Mouse (Mus musculus) spleen, adult 10 weeks (tissue): ENCODE results near the gene Serpine3. TPM values are rescaled to one million over a fixed set of nuclear protein-coding genes. Genes with fewer than 3 reads are reported as not detected.

Experiments used
- polyA plus RNA-seq: library from polyadenylated mRNA; stranded (reverse); fragments of 350-450 nt; fragmentation: Illumina TruSeq; extraction: RNeasy Lipid Tissue Mini Kit (QIAGEN cat#74804); gene quantifications from one replicate; pipeline ENCODE4 v1.2.3, GENCODE M21; 2015; ENCODE audit warnings: low replicate concordance; ENCODE audit not compliant: insufficient read depth

The Serpine3 gene
- polyA plus RNA-seq, result not detected

GRCm38 (mm10) chr14:62663367-62663766, at the start of gene Serpine3:
Gene Serpine3, plus strand, starts transcription at chr14:62663667.

Other genes starting within 250 kb of the Serpine3 start
- not detected for gene Gucy1b2, start 207.4 kb upstream of the Serpine3 start, polyA plus RNA-seq
- gene Fam124a, start 107.9 kb upstream of the Serpine3 start, polyA plus RNA-seq, result 2.3 TPM
- not detected for gene Gm4131, start 96.7 kb upstream of the Serpine3 start, polyA plus RNA-seq
- gene Ints6, start 97.5 kb downstream of the Serpine3 start, polyA plus RNA-seq, result 50.2 TPM
- gene Wdfy2, start 174.0 kb downstream of the Serpine3 start, polyA plus RNA-seq, result 33.9 TPM